Mouse (Mus musculus): ENCODE results near the gene Dhfr.

DNA sequence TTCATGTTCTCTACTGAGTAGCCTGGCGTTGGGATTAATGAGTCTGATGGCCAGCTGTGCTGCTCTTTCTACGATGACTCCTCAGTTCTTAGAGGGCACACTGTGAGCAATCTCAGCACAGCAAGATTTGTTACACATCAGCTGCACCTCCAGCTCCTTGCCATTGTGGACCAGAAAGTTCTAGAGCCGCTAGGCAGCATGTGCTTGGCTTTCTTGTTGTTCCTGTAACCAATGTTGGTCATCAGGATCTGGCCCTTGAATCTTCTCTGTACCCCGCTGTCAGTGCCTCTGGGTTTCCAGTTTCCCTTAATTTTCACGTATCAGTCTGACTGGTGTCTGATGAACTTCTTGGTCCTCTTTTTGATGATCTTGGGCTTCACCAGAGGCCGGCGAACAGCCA, 1.9 kb downstream of the Dhfr start:
- TF ChIP-seq EP300 (optimal IDR thresholded peaks at IDR 0.05) (no peak), CTCF (IDR thresholded peaks at IDR 0.05; ENCODE audit: low read depth) (no peak)

Data from stomach, postnatal 0 days (tissue).